Mouse (Mus musculus) midbrain, embryonic 12.5 days (tissue): ENCODE results near the gene Cbl. TPM values are rescaled to one million over a fixed set of nuclear protein-coding genes. Genes with fewer than 3 reads are reported as not detected.

Experiments used
- ATAC-seq: fragments of 200-750 bp; cut with Nextera tagmentation; 2 replicates; pipeline ENCODE4 v1.8.0; 2017; ENCODE audit warnings: low read depth, moderate TSS enrichment, moderate library complexity; ENCODE audit not compliant: low FRiP score
- H3K27ac ChIP-seq: fragments of 300-500 bp; sonication (generic); replicated peaks from 2 replicates; pipeline ENCODE4 v1.5.1; 2016; ENCODE audit warnings: mild to moderate bottlenecking
- H3K27me3 ChIP-seq: fragments of 300-500 bp; sonication (generic); 2 replicates; pipeline ENCODE4 v1.6.1; 2016; ENCODE audit warnings: mild to moderate bottlenecking
- H3K36me3 ChIP-seq: fragments of 300-500 bp; sonication (generic); 2 replicates; pipeline ENCODE4 v1.6.1; 2016
- H3K4me1 ChIP-seq: fragments of 300-500 bp; sonication (generic); 2 replicates; pipeline ENCODE4 v1.6.1; 2016
- H3K4me2 ChIP-seq: fragments of 300-500 bp; sonication (generic); replicated peaks from 2 replicates; pipeline ENCODE4 v1.6.1; 2016; ENCODE audit warnings: mild to moderate bottlenecking, moderate library complexity
- H3K4me3 ChIP-seq: fragments of 300-500 bp; sonication (generic); 2 replicates; pipeline ENCODE4 v1.5.1; 2016; ENCODE audit warnings: mild to moderate bottlenecking
- H3K9ac ChIP-seq: fragments of 300-500 bp; sonication (generic); replicated peaks from 2 replicates; pipeline ENCODE4 v1.6.1; 2016; ENCODE audit warnings: mild to moderate bottlenecking, moderate library complexity
- H3K9me3 ChIP-seq: fragments of 300-500 bp; sonication (generic); 2 replicates; pipeline ENCODE4 v1.6.1; 2016; ENCODE audit warnings: mild to moderate bottlenecking
- WGBS: fragments of 180-500 bp; shearing (Covaris S2); methylation state at CpG from one replicate; pipeline ENCODE4 v1.1.7; 2016; 5-methylcytosine and 5-hydroxymethylcytosine counted together
- polyA plus RNA-seq: library from polyadenylated mRNA; unstranded; fragments of >200 nt; fragmentation: Nextera tagmentation; extraction: Ambion mirVana; gene quantifications from 2 replicates; pipeline ENCODE4 v1.2.1, GENCODE M21; 2016

Gene Cbl
- polyA plus RNA-seq, 1 experiment from 2014 or later = 27.2 TPM

DNA sequence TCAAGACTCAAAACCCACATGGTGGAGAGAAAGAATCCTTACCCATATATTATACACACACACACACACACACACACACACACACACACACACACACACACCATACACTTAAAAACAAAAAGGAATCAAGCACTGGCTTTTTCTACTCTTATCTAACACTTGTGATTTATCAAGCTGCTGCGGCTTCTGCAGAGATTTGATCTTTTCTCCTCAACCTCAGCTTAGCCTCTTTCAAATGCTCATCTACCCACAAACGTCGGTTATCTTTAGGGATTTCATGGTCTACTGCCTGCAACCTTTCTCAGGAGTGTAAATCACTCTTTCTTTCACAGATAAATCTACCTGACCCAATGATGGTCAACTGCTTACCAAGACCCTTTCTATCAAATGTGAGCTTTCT is 33.4 kb downstream of the Cbl start:
- Histone ChIP-seq H3K9ac (no peak overlapping the region), H3K36me3 (peaks cover 30% of the 10 kb centered on the region), H3K27me3 (no peaks in the 10 kb centered on the region), H3K27ac (no peak overlapping the region), H3K4me3 (no peak overlapping the region), H3K9me3 (no peaks in the 10 kb centered on the region), H3K4me2 (no peak overlapping the region), H3K4me1 (no peaks in the 10 kb centered on the region)
- WGBS = 55% methylated on average over 3 of the region's 3 CpGs
- ATAC-seq = no peak

DNA sequence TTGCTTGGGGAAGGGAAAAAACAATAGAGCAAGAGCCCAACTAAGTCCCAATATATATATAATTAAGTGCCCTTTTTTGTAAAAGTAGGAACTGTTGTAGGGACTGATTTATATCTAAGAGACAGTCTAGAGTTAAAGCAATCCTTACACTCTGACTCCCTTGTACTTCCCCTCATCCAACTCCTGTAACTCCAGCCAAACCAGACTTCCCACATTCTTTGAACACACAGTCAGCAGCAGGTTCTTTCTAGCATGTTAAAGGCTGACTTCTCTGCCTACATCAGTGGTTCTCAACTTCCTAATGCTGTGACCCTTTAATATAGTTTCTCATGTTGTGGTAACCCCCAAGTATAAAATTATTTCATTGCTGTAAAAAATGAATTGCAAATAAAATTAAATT is 34.3 kb downstream of the Cbl start:
- H3K4me2 ChIP-seq = no peak overlapping the region
- H3K27me3 ChIP-seq = no peaks in the 10 kb centered on the region
- H3K4me3 ChIP-seq = no peak overlapping the region
- H3K27ac ChIP-seq = no peak overlapping the region
- peaks cover 30% of the 10 kb centered on the region for H3K36me3 ChIP-seq
- no peak overlapping the region for H3K9ac ChIP-seq
- no peak for ATAC-seq
- no peaks in the 10 kb centered on the region for H3K4me1 ChIP-seq
- no peaks in the 10 kb centered on the region for H3K9me3 ChIP-seq

DNA sequence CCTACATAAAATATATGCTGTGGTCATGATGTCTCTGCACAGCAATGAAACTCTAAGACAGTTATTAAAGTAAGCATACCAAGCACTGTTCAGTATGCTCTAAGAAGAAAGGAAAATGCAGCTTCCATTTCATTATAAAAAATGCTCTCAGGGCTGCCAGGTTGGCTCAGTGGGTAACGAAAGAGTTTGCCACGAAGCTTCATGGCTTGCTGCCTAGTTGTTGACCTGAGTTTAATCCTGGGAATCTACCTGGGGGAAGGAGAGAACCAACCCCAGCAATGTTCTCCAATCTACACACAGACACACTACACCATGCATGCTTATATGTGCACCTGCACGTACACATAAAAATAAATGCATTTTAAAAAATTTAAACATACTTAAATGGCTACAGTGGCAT is 34.7 kb downstream of the Cbl start:
- Histone ChIP-seq H3K4me1 (no peaks in the 10 kb centered on the region), H3K4me3 (no peak overlapping the region), H3K36me3 (peaks cover 30% of the 10 kb centered on the region), H3K27ac (no peak overlapping the region), H3K27me3 (no peaks in the 10 kb centered on the region), H3K9ac (no peak overlapping the region), H3K9me3 (no peaks in the 10 kb centered on the region), H3K4me2 (no peak overlapping the region)
- ATAC-seq = no peak
- 96% methylated on average over 3 of the region's 3 CpGs for WGBS

DNA sequence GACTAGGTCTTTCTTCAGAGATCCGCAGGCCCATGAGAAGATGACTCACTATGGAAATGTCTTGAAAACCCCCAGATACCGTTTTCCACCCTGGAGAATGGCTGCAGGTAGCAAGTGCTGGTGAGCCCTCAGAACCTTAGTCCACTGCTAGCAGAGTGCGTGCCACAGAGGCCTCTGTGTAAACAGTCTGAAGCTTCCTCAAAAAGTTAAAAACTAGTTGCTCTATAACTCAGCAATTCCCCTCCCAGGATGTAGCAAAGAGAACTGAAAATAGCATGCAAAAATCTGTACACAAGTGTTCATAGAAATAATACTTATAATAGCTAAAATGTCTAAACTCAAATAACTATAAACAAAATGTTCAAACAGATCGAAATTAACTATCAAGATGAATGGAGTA is 37.5 kb downstream of the Cbl start:
- Histone ChIP-seq H3K4me1 (no peaks in the 10 kb centered on the region), H3K9ac (no peak overlapping the region), H3K9me3 (no peaks in the 10 kb centered on the region), H3K4me3 (no peak overlapping the region), H3K27me3 (no peaks in the 10 kb centered on the region), H3K36me3 (peaks cover 30% of the 10 kb centered on the region), H3K4me2 (no peak overlapping the region), H3K27ac (no peak overlapping the region)
- no peak for ATAC-seq
- 94% methylated on average over 4 of the region's 4 CpGs for WGBS

DNA sequence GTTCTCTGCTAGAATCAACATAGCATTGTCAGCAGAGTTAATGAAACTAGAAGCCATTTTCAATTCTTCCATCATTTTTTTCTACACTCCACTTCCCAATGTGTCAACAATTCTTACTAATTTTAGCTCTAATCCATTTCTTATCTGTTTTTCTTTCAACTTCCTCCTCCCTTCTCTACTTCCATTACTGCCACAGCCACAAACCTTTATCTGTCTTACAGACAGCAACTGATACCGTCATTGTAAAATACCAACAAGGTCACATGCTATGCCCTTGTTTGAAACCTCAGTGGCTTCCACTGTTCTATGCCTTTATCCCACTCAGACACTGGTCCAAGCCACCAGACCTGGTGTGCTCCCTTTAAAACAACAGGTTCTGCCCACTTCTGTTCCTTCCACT is 39.8 kb downstream of the Cbl start:
- H3K9ac ChIP-seq = no peak overlapping the region
- peaks cover 13% of the 10 kb centered on the region for H3K36me3 ChIP-seq
- H3K27me3 ChIP-seq = no peaks in the 10 kb centered on the region
- no peak overlapping the region for H3K4me2 ChIP-seq
- H3K9me3 ChIP-seq = no peaks in the 10 kb centered on the region
- WGBS = 91% methylated on average over 1 of the region's 1 CpGs
- no peaks in the 10 kb centered on the region for H3K4me1 ChIP-seq
- H3K4me3 ChIP-seq = no peak overlapping the region
- H3K27ac ChIP-seq = no peak overlapping the region
- no peak for ATAC-seq

DNA sequence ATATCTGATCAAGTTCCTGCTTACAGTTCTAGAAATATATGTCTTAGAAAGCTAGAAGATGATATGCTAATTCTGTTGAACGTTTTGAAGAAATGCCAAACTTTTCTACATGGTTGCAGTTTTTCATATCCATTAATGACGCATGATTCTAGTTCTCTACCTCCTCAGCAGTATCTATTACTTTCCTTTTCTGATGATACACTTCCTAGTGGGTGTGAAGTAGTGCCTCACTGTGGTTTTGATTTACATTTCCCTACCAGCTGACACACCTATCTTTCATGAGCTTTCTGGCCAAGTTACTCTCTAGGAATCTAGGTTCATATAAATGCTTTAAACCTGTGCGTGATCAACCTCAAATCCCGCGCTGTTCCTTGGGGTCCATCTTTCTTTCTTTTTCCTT is 41.1 kb downstream of the Cbl start:
- no peaks in the 10 kb centered on the region for H3K9me3 ChIP-seq
- ATAC-seq = no peak
- 96% methylated on average over 5 of the region's 5 CpGs for WGBS

DNA sequence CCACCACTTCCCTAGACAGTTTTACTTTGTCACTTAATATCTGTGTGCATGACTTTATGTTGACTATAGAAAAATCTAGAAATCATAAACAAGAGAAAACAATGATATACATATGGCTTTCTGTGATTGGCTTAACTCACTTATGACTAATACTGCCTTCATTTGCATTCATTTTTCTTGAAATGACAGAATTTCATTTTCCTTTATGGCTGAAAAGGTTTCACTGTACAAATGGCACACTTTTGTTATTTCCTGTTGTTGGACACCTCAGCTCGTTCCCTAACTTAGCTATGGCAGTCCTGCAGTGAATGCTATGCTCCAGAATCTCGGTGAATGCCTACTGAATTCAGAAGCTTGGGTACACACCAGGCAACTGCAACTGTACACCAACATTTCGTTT is 41.5 kb downstream of the Cbl start:
- no peak for ATAC-seq

More for the DNA sequence above, 41.1 kb downstream of the Cbl start:
- Histone ChIP-seq H3K4me3 (no peak overlapping the region), H3K36me3 (peaks cover 3% of the 10 kb centered on the region), H3K27me3 (no peaks in the 10 kb centered on the region), H3K4me1 (0 out of 2 replicates have a peak, but pooled peaks cover 6% of the 10 kb centered on the region), H3K9ac (no peak overlapping the region), H3K27ac (no peak overlapping the region), H3K4me2 (no peak overlapping the region)

DNA sequence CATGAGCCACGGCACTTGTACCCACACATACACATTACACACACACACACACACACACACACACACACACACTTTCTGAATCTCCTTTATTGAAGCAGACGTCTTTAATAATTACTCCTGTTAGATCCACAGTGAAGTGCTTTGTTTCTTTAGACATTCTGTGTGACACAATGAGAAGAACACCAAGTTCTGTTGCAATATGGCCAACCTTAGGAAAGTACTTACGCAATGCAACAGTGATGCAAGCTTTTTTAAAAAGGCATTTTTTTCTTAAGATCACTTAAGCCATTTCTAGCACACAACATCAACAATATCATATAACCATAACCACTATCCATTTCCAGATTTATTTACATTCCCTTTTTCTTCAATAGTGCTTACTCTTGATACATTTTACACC is 42.7 kb downstream of the Cbl start:
- Histone ChIP-seq H3K36me3 (no peaks in the 10 kb centered on the region), H3K27me3 (no peaks in the 10 kb centered on the region), H3K4me2 (no peak overlapping the region), H3K9me3 (no peaks in the 10 kb centered on the region), H3K27ac (no peak overlapping the region), H3K4me3 (no peak overlapping the region), H3K4me1 (0 out of 2 replicates have a peak, but pooled peaks cover 6% of the 10 kb centered on the region), H3K9ac (no peak overlapping the region)
- 88% methylated on average over 3 of the region's 3 CpGs for WGBS
- ATAC-seq = no peak

More for the DNA sequence above, 41.5 kb downstream of the Cbl start:
- H3K4me2 ChIP-seq = no peak overlapping the region
- no peak overlapping the region for H3K4me3 ChIP-seq
- H3K9me3 ChIP-seq = no peaks in the 10 kb centered on the region
- no peak overlapping the region for H3K9ac ChIP-seq
- 0 out of 2 replicates have a peak, but pooled peaks cover 6% of the 10 kb centered on the region for H3K4me1 ChIP-seq
- H3K36me3 ChIP-seq = no peaks in the 10 kb centered on the region
- no peaks in the 10 kb centered on the region for H3K27me3 ChIP-seq
- H3K27ac ChIP-seq = no peak overlapping the region
- 92% methylated on average over 3 of the region's 3 CpGs for WGBS

DNA sequence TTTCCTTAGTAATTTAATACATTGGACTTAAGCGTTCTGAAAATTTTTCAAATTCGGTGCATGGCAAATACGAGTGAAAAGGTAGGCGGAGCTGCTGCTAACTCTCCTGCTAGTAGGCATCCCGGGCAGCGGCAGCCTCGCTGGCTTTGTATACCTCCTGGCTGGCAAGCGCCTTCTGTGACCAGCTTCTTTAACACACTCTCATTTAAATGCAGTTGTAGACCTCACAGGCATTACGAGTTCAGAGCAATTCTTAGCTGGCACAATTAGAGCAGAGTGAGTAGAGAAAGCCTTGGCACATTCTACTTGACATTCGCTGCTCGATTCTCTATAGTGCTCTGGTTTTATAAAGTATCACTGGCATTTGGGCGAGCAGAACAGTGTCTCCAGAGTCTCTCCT is 45.6 kb downstream of the Cbl start:
- no peak overlapping the region for H3K27ac ChIP-seq
- no peaks in the 10 kb centered on the region for H3K27me3 ChIP-seq
- H3K4me2 ChIP-seq = no peak overlapping the region
- H3K4me1 ChIP-seq = 0 out of 2 replicates have a peak, but pooled peaks cover 6% of the 10 kb centered on the region
- H3K9me3 ChIP-seq = no peaks in the 10 kb centered on the region
- H3K36me3 ChIP-seq = no peaks in the 10 kb centered on the region
- WGBS = 78% methylated on average over 12 of the region's 12 CpGs
- no peak overlapping the region for H3K9ac ChIP-seq
- no peak overlapping the region for H3K4me3 ChIP-seq
- ATAC-seq = no peak

DNA sequence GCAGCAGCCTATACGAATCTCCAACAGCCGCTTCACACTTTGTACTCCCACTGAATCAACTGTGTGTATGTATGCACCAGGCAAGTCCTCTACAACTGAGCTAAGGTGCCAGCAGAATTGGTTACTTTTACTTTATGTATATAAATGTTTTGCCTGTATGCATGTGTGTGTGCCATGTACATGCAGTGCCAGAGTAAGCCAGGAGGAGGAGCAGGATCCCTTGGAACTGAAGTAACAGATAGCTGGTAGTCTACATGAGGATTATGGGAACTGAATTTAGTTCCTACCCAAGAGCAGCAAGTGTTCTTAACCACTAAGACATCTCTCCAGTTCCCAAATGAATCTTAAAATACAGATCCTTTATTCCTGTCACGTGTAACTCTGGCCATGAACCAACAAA is 51.6 kb downstream of the Cbl start:
- no peak overlapping the region for H3K4me2 ChIP-seq
- no peaks in the 10 kb centered on the region for H3K36me3 ChIP-seq
- H3K4me1 ChIP-seq = no peaks in the 10 kb centered on the region
- no peaks in the 10 kb centered on the region for H3K27me3 ChIP-seq
- no peak overlapping the region for H3K9ac ChIP-seq
- H3K9me3 ChIP-seq = no peaks in the 10 kb centered on the region; the same call in 1 of the 2 replicates
- no peak for ATAC-seq
- whole genome bisulfite sequencing = 93% methylated on average over 3 of the region's 3 CpGs
- no peak overlapping the region for H3K4me3 ChIP-seq
- no peak overlapping the region for H3K27ac ChIP-seq

DNA sequence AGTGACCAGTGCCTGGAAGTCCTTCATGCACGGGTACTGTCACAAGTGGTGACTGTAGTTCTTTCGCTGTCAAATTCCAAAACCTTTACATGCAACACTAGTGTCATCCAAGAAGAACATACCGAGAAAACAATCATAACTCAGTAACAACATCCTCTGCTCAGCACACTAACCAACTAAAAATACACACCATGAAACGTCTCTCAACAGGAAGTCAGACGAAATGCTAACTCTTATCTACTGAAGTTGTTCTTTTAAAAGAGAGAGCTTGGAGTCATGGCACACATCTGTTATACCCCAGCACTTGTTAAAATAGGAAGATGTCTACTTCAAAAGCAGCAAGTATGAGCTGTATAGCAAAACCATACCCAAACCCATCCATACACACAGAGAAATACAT is 52.3 kb downstream of the Cbl start:
- H3K27me3 ChIP-seq = no peaks in the 10 kb centered on the region
- H3K4me3 ChIP-seq = no peak overlapping the region
- H3K9ac ChIP-seq = no peak overlapping the region
- no peaks in the 10 kb centered on the region for H3K36me3 ChIP-seq
- H3K4me1 ChIP-seq = no peaks in the 10 kb centered on the region
- H3K4me2 ChIP-seq = no peak overlapping the region
- 88% methylated on average over 5 of the region's 5 CpGs for whole genome bisulfite sequencing
- ATAC-seq = no peak
- H3K27ac ChIP-seq = no peak overlapping the region
- H3K9me3 ChIP-seq = no peaks in the 10 kb centered on the region; the same call in 1 of the 2 replicates

DNA sequence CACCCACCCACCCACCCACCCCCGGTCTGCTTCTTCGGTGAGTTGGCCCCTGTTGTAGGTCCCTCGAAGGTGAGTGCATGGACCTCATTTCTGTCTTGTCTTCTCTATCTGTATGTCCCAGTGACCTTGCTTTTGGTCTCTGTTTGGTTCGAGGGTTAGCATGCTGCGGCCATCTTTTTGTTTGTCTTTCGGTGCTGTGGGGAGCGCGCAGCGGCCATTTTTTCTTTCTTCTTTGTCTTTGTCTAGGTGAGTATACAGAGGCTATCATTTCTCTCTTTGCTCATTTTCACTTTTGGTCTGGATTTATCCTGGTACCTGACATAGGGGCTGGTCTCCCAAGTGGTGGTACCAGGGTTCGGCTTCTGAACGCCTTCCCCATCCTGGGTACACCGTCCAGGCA is 55.0 kb downstream of the Cbl start:
- H3K36me3 ChIP-seq = no peaks in the 10 kb centered on the region
- H3K4me2 ChIP-seq = no peak overlapping the region
- no peak overlapping the region for H3K4me3 ChIP-seq
- WGBS = 97% methylated on average over 12 of the region's 12 CpGs
- no peak for ATAC-seq
- no peak overlapping the region for H3K27ac ChIP-seq
- no peaks in the 10 kb centered on the region; the same call in 1 of the 2 replicates for H3K9me3 ChIP-seq
- no peaks in the 10 kb centered on the region for H3K27me3 ChIP-seq
- H3K4me1 ChIP-seq = no peaks in the 10 kb centered on the region
- no peak overlapping the region for H3K9ac ChIP-seq

DNA sequence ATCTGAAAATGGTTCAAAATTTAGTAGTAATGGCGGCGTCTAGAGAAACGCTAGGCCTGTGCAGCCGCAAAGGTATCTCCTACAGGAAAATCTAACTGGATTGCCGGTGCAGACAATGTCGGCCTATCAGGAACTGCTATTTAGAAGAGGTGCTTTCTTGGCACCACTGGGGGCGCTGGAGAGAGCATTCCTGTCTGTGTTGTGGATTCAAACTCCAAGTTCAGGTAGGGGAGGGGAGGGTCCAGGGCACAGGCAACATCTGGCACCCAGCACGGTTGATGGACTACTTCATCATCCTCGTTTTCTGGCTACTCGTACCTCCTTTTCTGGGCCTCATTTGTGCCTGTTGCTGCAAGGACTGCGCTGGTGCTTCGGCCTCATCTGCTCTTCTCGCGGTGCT is 55.5 kb downstream of the Cbl start:
- Histone ChIP-seq H3K9ac (no peak overlapping the region), H3K27me3 (no peaks in the 10 kb centered on the region), H3K4me3 (no peak overlapping the region), H3K36me3 (no peaks in the 10 kb centered on the region), H3K4me2 (no peak overlapping the region), H3K9me3 (no peaks in the 10 kb centered on the region; the same call in 1 of the 2 replicates), H3K4me1 (no peaks in the 10 kb centered on the region), H3K27ac (no peak overlapping the region)
- no peak for ATAC-seq
- WGBS = 89% methylated on average over 14 of the region's 14 CpGs
